Mouse (Mus musculus): ENCODE measurements around the gene Hhat. TPM values are rescaled to one million over a fixed set of nuclear protein-coding genes. Genes with fewer than 3 reads are reported as not detected.

Gene Hhat
- polyA plus RNA-seq, 1 experiment = 3.9 TPM

GRCm38 (mm10) chr1:192778869-192779514 lies 8.0 kb upstream of the Hhat start:
- TF ChIP-seq USF1 (IDR thresholded peaks at IDR 0.05; ENCODE audit: low read depth) (no peak), MYOD1 (IDR thresholded peaks at IDR 0.05; ENCODE audit: control insufficient read depth, insufficient read length, low read depth) (peak; percentile 16), MYOG (IDR thresholded peaks at IDR 0.05; ENCODE audit: control insufficient read depth, extremely low read depth, insufficient read length) (no peak), CEBPB (IDR thresholded peaks at IDR 0.05; ENCODE audit: low read depth) (no peak), CTCF (IDR thresholded peaks at IDR 0.05; ENCODE audit: control insufficient read depth, insufficient read depth, insufficient read length) (no peak)
- Histone ChIP-seq H3K4me3 (ENCODE audit: insufficient read depth, poor library complexity, severe bottlenecking) (no peak overlapping the region), H3K79me3 (ENCODE audit: low read depth) (no peaks in the 10 kb centered on the region), H3K27me3 (ENCODE audit: control insufficient read depth, insufficient read depth, insufficient read length) (no peaks in the 10 kb centered on the region), H3ac (ENCODE audit: control insufficient read depth, insufficient read length, low read depth) (no peak overlapping the region), H3K36me3 (ENCODE audit: control insufficient read depth, insufficient read depth) (no peaks in the 10 kb centered on the region), H3K79me2 (ENCODE audit: control insufficient read depth, insufficient read depth) (no peaks in the 10 kb centered on the region)

DNA sequence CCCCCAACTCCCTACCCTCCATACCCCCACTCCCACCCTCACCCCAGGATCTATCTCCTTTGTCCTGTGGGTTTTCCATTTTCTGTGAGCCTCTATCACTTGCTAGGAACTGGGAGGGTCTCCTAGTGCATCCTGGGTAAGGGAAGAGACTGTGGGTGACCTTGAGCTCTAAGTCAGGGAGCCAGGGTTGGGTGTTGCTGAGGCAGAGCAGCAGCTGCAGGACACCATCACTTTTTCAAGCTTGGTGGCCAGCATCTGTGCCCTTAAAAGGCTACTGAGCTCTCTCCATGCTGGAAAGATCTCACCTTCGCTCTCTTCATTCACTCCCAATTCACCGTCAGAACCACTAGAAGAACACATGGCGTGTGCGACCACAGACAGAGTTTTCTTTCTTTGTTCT lies 7.2 kb upstream of the Hhat start:
- no peaks in the 10 kb centered on the region for H3K27me3 ChIP-seq (ENCODE audit: control insufficient read depth, insufficient read depth, insufficient read length)
- no peaks in the 10 kb centered on the region for H3K36me3 ChIP-seq (ENCODE audit: control insufficient read depth, insufficient read depth)
- H3K79me3 ChIP-seq (ENCODE audit: low read depth) = no peaks in the 10 kb centered on the region
- no peaks in the 10 kb centered on the region for H3K79me2 ChIP-seq (ENCODE audit: control insufficient read depth, insufficient read depth)
- no peak overlapping the region for H3ac ChIP-seq (ENCODE audit: control insufficient read depth, insufficient read length, low read depth)
- no peak overlapping the region for H3K4me3 ChIP-seq (ENCODE audit: insufficient read depth, poor library complexity, severe bottlenecking)
- no peak for TF ChIP-seq USF1 (IDR thresholded peaks at IDR 0.05; ENCODE audit: low read depth)
- TF ChIP-seq MAX (IDR thresholded peaks at IDR 0.05) = no peak
- TF ChIP-seq MYOD1 (IDR thresholded peaks at IDR 0.05; ENCODE audit: control insufficient read depth, insufficient read length, low read depth) = no peak
- no peak for TF ChIP-seq CEBPB (IDR thresholded peaks at IDR 0.05; ENCODE audit: low read depth)
- no peak for TF ChIP-seq MYOG (IDR thresholded peaks at IDR 0.05; ENCODE audit: control insufficient read depth, extremely low read depth, insufficient read length)
- TF ChIP-seq CTCF (IDR thresholded peaks at IDR 0.05; ENCODE audit: control insufficient read depth, insufficient read depth, insufficient read length) = no peak
- TF ChIP-seq FOSL1 (IDR thresholded peaks at IDR 0.05; ENCODE audit: insufficient read depth, low read length, poor library complexity, severe bottlenecking) = no peak

DNA sequence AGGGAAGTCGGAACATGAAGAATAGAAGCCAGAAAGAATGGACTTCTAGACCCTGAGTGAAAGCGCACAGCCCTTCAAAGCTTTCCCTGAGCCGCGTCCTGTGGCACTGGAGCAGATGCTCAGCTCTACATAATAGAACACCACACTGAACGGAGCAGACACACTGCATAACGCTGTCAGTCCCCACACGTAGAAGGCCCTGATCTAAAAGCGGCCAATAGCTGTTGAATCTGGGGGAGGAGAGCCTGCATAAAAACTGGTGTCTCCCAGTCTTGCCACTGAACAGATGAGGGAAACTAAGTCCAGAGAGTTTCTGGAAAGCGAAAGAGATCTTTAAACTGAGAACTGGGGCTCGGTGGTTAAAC lies 911 bp downstream of the Hhat start:
- Histone ChIP-seq H3K79me2 (ENCODE audit: control insufficient read depth, insufficient read depth) (no peaks in the 10 kb centered on the region), H3K79me3 (ENCODE audit: low read depth) (no peaks in the 10 kb centered on the region), H3ac (ENCODE audit: control insufficient read depth, insufficient read length, low read depth) (no peak overlapping the region), H3K4me3 (ENCODE audit: insufficient read depth, poor library complexity, severe bottlenecking) (no peak overlapping the region), H3K36me3 (ENCODE audit: control insufficient read depth, insufficient read depth) (no peaks in the 10 kb centered on the region), H3K27me3 (ENCODE audit: control insufficient read depth, insufficient read depth, insufficient read length) (no peaks in the 10 kb centered on the region)
- no peak for TF ChIP-seq FOSL1 (IDR thresholded peaks at IDR 0.05; ENCODE audit: insufficient read depth, low read length, poor library complexity, severe bottlenecking)
- TF ChIP-seq MYOG (IDR thresholded peaks at IDR 0.05; ENCODE audit: control insufficient read depth, extremely low read depth, insufficient read length) = no peak
- TF ChIP-seq CEBPB (IDR thresholded peaks at IDR 0.05; ENCODE audit: low read depth) = no peak
- no peak for TF ChIP-seq MYOD1 (IDR thresholded peaks at IDR 0.05; ENCODE audit: control insufficient read depth, insufficient read length, low read depth)
- TF ChIP-seq MAX (IDR thresholded peaks at IDR 0.05) = no peak
- no peak for TF ChIP-seq CTCF (IDR thresholded peaks at IDR 0.05; ENCODE audit: control insufficient read depth, insufficient read depth, insufficient read length)
- no peak for TF ChIP-seq USF1 (IDR thresholded peaks at IDR 0.05; ENCODE audit: low read depth)

DNA sequence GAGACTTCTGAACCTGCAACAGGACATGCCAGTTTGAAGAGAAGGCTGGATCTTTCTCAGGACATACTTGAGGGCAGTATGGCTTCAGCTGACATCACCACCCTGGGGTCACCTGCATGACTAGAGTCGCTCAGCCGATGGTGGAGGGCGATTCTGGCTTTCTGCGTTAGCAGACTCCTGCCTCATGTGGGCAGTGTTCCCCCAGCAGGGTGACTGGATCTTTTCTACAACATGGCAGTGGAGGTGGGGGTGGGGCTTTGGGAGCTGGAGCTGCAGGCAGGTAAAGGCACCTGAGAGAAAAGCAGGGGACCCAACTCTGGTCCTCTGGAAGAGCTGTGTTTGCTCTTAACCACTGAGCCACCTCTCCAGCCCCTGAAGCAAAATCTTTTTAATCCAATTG lies 5.5 kb downstream of the Hhat start:
- Histone ChIP-seq H3K4me3 (ENCODE audit: insufficient read depth, poor library complexity, severe bottlenecking) (no peak overlapping the region), H3ac (ENCODE audit: control insufficient read depth, insufficient read length, low read depth) (no peak overlapping the region), H3K27me3 (ENCODE audit: control insufficient read depth, insufficient read depth, insufficient read length) (no peaks in the 10 kb centered on the region), H3K36me3 (ENCODE audit: control insufficient read depth, insufficient read depth) (no peaks in the 10 kb centered on the region), H3K79me3 (ENCODE audit: low read depth) (no peaks in the 10 kb centered on the region), H3K79me2 (ENCODE audit: control insufficient read depth, insufficient read depth) (no peaks in the 10 kb centered on the region)
- no peak for TF ChIP-seq MYOD1 (IDR thresholded peaks at IDR 0.05; ENCODE audit: control insufficient read depth, insufficient read length, low read depth)
- TF ChIP-seq CEBPB (IDR thresholded peaks at IDR 0.05; ENCODE audit: low read depth) = no peak
- no peak for TF ChIP-seq CTCF (IDR thresholded peaks at IDR 0.05; ENCODE audit: control insufficient read depth, insufficient read depth, insufficient read length)
- TF ChIP-seq USF1 (IDR thresholded peaks at IDR 0.05; ENCODE audit: low read depth) = no peak
- no peak for TF ChIP-seq MAX (IDR thresholded peaks at IDR 0.05)
- no peak for TF ChIP-seq FOSL1 (IDR thresholded peaks at IDR 0.05; ENCODE audit: insufficient read depth, low read length, poor library complexity, severe bottlenecking)

DNA sequence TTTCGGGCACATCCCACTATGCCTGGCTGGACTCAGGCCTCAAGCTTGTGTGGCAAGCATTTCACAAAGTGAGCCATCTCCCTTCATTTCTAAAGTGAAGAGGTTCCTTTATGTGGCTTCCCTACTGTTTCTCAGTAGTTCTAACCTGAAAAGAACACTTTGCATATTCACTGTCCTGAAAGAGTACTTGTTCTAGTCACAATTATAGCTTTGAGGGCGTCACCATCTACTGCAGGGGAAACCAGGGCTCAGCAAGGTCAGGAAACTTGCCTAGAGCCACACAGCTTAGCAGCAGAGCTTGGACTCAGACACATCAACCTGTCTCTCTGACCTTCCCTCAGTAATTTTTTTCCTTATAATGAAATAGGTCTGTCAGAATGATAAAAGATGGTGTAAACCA lies 6.5 kb downstream of the Hhat start:
- no peaks in the 10 kb centered on the region for H3K79me3 ChIP-seq (ENCODE audit: low read depth)
- TF ChIP-seq USF1 (IDR thresholded peaks at IDR 0.05; ENCODE audit: low read depth) (no peak), MAX (IDR thresholded peaks at IDR 0.05) (no peak), CTCF (IDR thresholded peaks at IDR 0.05; ENCODE audit: control insufficient read depth, insufficient read depth, insufficient read length) (no peak), FOSL1 (IDR thresholded peaks at IDR 0.05; ENCODE audit: insufficient read depth, low read length, poor library complexity, severe bottlenecking) (no peak), MYOG (IDR thresholded peaks at IDR 0.05; ENCODE audit: control insufficient read depth, extremely low read depth, insufficient read length) (no peak), MYOD1 (IDR thresholded peaks at IDR 0.05; ENCODE audit: control insufficient read depth, insufficient read length, low read depth) (no peak)
- no peak overlapping the region for H3K4me3 ChIP-seq (ENCODE audit: insufficient read depth, poor library complexity, severe bottlenecking)
- H3K79me2 ChIP-seq (ENCODE audit: control insufficient read depth, insufficient read depth) = no peaks in the 10 kb centered on the region
- no peaks in the 10 kb centered on the region for H3K27me3 ChIP-seq (ENCODE audit: control insufficient read depth, insufficient read depth, insufficient read length)
- H3K36me3 ChIP-seq (ENCODE audit: control insufficient read depth, insufficient read depth) = no peaks in the 10 kb centered on the region
- H3ac ChIP-seq (ENCODE audit: control insufficient read depth, insufficient read length, low read depth) = no peak overlapping the region
